Mouse (Mus musculus) heart, postnatal 10 days (tissue): Measurements from ENCODE around the gene Slc23a3. TPM values are rescaled to one million over a fixed set of nuclear protein-coding genes. Genes with fewer than 3 reads are reported as not detected.

Experiments used
- DNase-seq, 2 experiments: peaks; one replicate each; pipeline ENCODE4 v3.0.0; 2021
- intact Hi-C: fragments of 180-260 bp; cut with DNase I; formaldehyde crosslinking; loops from one replicate; pipeline ENCODE4 v1.15.1; 2025
- total RNA-seq, 2 experiments: library from RNA; stranded (reverse); gene quantifications; 2 replicates each; pipeline ENCODE4 v1.2.3; 2021

The Slc23a3 gene
- total RNA-seq, 2 experiments from 2014 or later = 0.72 to 1.6 TPM

DNA sequence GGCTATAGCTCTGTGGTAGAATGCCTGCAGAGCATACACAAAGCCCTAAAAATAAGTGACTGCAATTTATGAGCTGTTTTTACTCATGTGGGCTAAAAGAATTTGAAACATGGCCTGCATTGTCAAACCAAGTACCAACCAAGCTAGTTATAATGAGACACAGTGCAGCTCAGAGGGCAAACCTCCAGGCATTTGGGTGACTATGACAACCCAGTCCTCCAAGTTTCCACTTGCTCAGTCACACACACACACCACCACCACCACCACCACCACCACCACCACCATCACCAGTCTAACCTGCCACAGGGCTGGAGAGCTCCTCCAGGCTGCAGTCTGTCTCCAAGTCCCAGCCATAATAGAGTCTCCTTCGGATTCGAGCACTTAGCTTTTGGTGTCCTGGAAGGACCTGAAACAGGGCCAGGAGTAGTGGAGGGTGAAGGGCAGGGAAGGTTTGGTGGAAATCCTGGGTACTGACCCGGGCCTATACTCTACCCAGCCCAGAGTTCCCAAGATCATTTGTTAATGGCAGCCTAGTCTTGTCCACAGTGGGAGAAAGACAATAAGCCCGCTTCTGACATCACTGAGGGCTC lies 7.0 kb upstream of the Slc23a3 start:
- intact Hi-C loops = no loop called here
- peak in 1 of 2 experiments; percentile 40 for DNase-seq

DNA sequence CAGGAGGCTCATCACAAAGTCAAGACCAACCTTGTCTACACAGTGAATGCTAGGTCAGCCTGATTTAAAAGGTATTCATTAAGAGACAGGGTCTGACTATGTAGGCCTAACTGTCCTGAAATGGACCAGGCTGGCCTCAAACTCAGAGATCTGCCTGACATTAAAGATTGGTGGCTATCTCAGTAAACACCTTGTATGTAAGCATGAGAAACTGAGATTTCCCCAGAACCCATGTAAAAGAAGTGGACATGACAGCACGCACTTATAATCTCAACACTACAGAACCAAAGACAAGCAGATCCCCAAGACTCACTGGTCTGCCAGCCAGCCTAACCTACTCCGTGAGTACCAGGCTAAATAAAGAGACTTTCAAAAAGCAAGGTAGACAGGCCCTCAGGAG lies 4.8 kb upstream of the Slc23a3 start:
- DNase-seq = no peak
- intact Hi-C loops = no loop called here

DNA sequence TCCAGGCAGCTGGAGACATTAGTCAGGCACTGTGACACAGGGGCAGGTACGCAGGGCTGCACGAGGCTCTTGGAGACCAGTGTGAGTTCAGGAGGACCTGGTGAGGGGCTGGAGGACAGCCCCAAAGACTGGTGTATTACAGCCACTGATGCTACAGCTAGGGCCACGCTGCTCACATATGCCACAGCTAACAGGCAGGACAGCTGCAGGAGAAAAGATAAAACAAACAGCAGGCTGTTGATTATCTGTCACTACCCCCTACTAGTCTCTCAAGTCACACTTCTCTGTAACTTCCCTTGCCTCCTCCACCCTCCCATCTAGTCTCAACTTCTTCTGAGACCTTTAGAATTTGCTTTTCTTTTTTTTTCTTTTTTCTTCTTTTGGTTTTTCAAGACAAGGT lies 3.0 kb upstream of the Slc23a3 start:
- intact Hi-C loops = no loop called here

DNA sequence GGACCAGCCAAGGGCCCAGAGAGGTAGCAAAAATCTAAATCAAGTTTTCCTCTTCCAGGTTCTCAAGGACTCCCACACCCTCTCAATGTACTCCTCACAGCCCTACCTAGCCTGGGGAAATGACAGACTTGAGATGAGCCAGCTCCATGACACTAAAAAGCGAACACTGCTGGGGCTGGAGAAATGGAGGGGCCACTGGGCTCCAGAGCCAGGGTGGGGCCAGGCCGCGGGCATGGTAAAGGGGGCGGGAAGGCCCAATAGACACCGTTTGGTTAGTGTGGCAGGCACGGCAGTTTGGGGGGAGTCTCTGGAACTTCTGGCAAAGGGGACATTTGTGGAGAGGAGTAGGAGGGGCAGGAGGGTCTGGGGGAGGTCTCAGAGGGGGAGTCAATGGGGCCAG lies 2.6 kb upstream of the Slc23a3 start:
- DNase-seq = no peak
- intact Hi-C loops = no loop called here

More for the DNA sequence above, 3.0 kb upstream of the Slc23a3 start:
- no peak for DNase-seq

DNA sequence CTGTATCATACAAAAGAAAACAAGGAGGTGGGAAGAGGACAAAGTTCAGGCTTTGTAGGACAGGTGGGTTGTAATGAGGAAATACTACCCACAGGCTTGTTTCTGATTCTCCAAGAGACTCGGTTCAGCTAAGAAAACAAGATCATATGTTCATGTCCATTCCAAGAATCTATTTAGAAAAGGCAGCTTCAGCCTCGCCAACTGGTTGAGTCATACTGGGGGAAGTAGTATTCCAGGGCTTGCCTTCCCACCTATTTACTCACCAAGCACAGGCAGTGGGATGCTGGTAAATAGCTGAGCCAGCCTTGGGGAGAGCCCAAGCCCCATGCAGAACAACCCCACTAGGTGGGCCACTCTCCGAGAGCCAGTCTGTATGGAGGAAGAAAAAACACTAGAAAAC lies 5.0 kb downstream of the Slc23a3 start:
- intact Hi-C loops = no loop called here
- DNase-seq = no peak

DNA sequence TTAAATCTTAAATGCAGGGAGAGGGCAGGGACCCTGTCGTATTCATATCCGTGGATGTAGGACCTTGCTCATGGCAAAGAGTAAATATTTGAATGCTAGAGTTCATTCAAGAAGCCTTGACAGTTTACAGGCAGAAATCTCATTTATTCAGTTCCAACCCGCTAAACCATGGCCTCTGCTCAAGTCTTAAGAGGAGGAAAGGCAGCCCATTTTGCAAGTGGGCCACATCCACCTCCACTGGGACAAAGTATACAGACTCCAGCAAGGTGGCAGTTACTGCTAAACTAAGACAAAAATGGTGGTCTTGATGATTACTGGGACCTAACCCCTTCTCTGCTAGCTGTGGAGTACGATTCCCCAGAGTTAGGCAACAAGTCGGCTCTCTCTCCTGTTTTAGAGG lies 8.3 kb downstream of the Slc23a3 start:
- intact Hi-C loops = no loop called here
- DNase-seq = no peak

DNA sequence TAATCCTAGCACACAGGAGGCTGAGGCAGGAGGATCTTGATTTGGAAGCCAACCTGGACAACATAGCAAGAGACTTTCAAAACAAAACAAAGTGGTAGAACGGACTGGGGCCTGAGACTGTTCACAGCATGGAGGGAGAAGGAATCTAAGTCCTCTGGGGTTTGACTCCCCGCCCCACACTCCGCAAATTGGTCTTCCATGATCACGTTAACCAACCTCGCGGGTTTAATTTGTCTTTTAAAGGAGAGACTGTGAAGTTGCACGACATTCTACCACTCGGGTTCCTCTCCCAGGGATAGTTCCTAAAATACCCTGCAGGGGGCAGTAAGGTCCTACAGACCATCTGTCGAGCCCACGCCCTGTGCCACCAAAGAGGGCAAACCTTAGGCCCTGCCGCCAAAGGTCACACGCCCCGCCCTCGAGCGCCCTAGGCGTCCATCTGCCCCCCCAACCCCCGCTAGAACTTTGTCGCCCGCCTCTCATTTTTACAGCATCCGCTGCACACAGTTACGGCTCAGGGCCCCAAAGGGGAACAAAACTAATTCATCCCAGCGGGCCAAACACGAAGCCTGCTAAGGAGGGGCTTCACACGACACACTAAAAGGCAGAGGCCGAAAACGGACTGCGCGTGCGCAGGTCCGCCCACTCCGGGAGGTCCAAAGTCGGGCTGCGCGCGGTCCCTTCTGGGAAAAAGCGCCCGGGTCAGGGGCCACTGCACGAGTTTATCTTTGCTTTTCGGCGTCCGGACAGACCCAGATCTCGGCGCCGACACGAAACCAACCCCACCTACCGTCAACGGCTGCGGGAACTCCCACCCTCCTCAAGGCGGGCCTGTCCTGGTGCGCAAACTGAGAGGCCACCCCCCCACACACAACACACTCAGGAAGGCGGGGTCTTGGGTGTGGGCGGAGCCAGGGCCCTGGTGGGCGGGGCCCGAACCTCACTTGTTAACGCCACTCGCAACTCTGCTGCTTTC lies 9.1 kb downstream of the Slc23a3 start, which contains the start of gene Nhej1:
TSS of gene Nhej1 (minus strand) at position 855 of the 976 bp plus-strand sequence.
- intact Hi-C loops = no loop called here
- peak; percentile 95 to 97 for DNase-seq

DNA sequence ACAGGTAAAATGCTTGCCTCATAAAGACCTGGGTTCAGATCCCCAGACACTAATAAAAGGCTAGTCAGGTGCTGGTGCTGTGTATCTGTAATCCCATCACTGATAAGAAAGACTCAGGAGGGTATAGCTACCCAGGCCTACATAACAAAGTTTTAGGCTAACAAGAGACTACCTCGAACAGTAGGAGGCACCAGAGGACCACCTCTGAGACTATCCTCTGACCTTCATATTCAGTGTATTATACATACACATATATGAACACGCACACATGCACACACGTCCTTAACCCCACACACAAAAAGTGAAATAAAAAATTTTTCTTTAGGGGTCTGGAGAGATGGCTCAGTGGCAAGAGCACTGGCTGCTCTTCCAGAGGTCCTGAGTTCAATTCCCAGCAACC lies 11.5 kb downstream of the Slc23a3 start:
- no peak for DNase-seq
- intact Hi-C loops = no loop called here

Other genes with a start within 250 kb of the Slc23a3 start
- gene Fev, start 248.5 kb downstream of the Slc23a3 start, total RNA-seq = under 1 TPM in 1 of 2 experiments, not detected in 1; 0.67 TPM
- not detected for gene Cryba2, start 240.7 kb downstream of the Slc23a3 start, total RNA-seq
- under 1 TPM in 1 of 2 experiments, not detected in 1; 0.05 TPM for gene Cfap65, start 198.3 kb downstream of the Slc23a3 start, total RNA-seq
- gene Ihh, start 182.2 kb downstream of the Slc23a3 start, total RNA-seq = under 1 TPM in 1 of 2 experiments, not detected in 1; 0.14 TPM
- 1 to 10 TPM; 2.2 to 2.7 TPM for gene Nhej1, start 8.7 kb downstream of the Slc23a3 start, total RNA-seq
- gene Cnppd1, start 8.8 kb upstream of the Slc23a3 start, total RNA-seq = 10 to 100 TPM; 31.4 to 34.9 TPM
- 10 to 100 TPM; 29.2 to 33.2 TPM for gene Retreg2, start 8.9 kb upstream of the Slc23a3 start, total RNA-seq
- 10 to 100 TPM; 20.2 to 20.4 TPM for gene Zfand2b, start 34.8 kb upstream of the Slc23a3 start, total RNA-seq
- gene Abcb6, start 46.5 kb upstream of the Slc23a3 start, total RNA-seq = 10 to 100 TPM; 23.6 to 26.8 TPM
- 10 to 100 TPM; 12.5 TPM for gene Ankzf1, start 58.3 kb upstream of the Slc23a3 start, total RNA-seq
- 10 to 100 TPM; 51.6 to 54.2 TPM for gene Atg9a, start 58.3 kb upstream of the Slc23a3 start, total RNA-seq
- gene Glb1l, start 76.9 kb upstream of the Slc23a3 start, total RNA-seq = 10 to 100 TPM in 1 of 2 experiments, 1 to 10 TPM in 1; 9.9 to 10.5 TPM
- 10 to 100 TPM; 60.1 to 61.4 TPM for gene Stk16, start 76.9 kb upstream of the Slc23a3 start, total RNA-seq
- gene Tuba4a, start 86.0 kb upstream of the Slc23a3 start, total RNA-seq = 100 to 1,000 TPM; 543 to 577 TPM
- gene A630095N17Rik, start 98.2 kb upstream of the Slc23a3 start, total RNA-seq = not detected
- 10 to 100 TPM; 58.3 to 61.4 TPM for gene Dnajb2, start 102.5 kb upstream of the Slc23a3 start, total RNA-seq
- under 1 TPM; 0.34 to 0.42 TPM for gene Ptprn, start 130.6 kb upstream of the Slc23a3 start, total RNA-seq
- gene Resp18, start 144.5 kb upstream of the Slc23a3 start, total RNA-seq = not detected
- 10 to 100 TPM; 92.2 to 92.7 TPM for gene Dnpep, start 184.1 kb upstream of the Slc23a3 start, total RNA-seq
- gene Des, start 226.4 kb upstream of the Slc23a3 start, total RNA-seq = 100 to 1,000 TPM; 909 to 916 TPM
- 100 to 1,000 TPM; 104 to 112 TPM for gene Speg, start 241.4 kb upstream of the Slc23a3 start, total RNA-seq